Mouse (Mus musculus) 416B (cell line): ENCODE measurements at regions not wholly inside any gene's neighbourhood (a gene's known extent, or its start where the extent isn't known, plus 50 kb on each side); places are given as distances from the start of the nearest gene placed in this dataset.
A peak's percentile ranks its signal among the peaks of the same experiment; 100 is the strongest.
"Not testable (repeated sequence)": the region's sequence is repeated elsewhere in the genome, so short reads cannot be mapped to it uniquely, and the experiment has no call there.

Experiments used
- DNase-seq: peaks from one replicate; pipeline ENCODE4 v3.0.0; 2011; ENCODE audit warnings: low read depth

DNA sequence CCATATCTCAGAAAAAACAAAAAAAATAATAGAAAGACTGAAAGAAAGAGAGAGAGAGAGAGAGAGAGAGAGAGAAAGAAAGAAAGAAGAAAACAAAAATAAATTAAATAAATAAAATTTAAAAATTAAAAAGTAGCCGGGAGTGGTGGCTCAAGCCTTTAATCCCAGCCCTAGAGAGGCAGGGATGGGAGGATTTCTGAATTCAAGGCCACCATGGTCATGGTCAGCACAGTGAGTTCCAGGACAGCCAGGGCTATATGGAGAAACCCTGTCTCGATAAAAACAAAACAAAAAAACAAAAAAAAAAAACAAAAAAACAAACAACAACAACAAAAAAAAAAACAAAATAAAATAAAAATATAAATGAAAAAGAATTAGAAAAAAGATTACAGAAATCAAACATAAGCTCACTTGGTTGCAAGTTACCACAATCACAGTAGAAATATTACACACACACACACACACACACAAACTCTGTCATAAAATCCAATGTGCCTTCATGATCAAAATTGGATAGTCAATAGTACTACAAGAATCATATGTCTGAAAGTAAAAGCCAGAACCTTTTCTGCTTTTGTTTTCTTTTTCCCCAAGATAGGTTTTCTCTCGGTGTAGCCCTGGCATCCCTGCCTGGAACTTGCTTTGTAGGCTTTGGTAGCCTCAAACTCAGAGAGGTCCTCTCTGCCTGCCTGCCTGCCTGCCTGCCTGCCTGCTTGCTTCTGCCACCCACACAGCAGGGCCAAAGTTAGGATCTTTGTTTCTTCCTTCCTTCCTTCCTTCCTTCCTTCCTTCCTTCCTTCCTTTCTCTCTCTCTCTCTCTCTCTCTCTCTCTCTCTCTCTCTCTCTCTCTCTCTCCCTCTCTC, 476.1 kb upstream of the Olfr161 start:
- DNase-seq = peak; percentile 47

DNA sequence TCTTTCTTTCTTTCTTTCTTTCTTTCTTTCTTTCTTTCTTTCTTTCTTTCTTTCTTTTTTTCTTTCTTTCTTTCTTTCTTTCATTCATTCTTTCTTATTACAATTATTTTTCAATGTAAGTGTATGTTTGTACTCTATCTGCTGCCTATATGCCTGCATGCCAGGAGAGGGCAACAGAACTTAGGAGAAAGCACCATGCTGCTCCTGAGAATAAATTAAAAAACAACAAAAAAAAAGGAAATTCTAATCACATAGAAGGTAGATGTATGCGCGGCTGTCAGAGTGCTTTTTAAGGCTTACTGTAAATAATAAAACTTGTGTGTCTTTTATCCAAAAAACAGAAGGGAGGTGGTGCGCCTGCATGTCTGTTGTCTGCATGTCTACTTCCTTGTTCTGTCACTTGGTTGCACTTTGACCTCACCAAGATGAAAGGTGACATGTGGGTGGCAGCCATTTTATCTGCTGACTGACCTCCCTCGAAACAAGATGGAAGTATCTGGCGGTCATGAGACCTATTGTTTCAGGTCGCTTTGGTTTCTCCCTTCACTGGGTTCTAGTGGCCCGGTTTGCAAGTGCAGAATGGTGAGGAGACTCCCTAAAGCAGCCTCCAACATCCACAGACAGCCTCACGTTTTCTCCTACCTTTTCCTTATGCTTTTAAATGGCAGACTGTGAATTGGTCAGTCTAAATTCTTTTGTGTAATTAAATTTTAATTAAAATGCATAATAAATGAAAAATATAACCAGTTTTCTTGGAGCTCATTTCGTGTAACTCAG, 475.3 kb upstream of the Olfr161 start:
- peak; percentile 87 for DNase-seq

DNA sequence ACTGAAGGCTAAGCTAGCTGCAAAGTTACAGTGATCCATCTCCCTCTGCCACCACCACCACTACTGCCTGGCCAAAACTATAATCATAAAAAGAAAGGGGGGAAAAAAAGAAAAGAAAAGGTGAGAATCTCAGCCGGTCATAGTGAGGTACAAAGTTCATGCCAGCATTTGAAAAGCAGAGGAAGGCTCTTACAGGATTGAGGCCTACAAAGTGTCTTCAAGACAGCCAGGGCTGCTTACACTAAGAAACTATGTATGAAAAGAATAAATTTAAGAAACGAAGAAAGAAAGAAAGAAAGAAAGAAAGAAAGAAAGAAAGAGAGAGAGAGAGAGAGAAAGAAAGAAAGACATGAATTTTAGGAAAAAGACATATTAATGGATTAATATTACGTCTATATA, 474.7 kb upstream of the Olfr161 start:
- DNase-seq = peak; percentile 55

DNA sequence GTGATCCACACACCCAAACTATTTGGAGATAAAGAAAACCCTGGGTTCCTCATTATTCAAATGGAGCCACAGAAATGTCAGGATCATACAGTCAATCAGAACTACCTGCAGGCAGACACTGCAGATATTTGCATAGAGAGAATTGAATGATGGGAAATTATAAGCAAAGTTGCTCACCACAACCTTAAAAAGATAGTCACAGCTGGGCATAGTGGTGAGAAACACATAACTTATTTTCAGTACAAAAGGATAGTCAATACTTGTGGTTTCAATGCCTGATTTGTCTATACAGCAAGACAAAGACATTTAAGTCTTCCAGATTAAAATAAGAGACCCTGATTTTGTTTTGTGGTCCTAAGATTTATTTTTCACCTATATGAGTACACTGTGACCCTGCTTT, 469.6 kb upstream of the Olfr161 start:
- DNase-seq = not testable (repeated sequence)

DNA sequence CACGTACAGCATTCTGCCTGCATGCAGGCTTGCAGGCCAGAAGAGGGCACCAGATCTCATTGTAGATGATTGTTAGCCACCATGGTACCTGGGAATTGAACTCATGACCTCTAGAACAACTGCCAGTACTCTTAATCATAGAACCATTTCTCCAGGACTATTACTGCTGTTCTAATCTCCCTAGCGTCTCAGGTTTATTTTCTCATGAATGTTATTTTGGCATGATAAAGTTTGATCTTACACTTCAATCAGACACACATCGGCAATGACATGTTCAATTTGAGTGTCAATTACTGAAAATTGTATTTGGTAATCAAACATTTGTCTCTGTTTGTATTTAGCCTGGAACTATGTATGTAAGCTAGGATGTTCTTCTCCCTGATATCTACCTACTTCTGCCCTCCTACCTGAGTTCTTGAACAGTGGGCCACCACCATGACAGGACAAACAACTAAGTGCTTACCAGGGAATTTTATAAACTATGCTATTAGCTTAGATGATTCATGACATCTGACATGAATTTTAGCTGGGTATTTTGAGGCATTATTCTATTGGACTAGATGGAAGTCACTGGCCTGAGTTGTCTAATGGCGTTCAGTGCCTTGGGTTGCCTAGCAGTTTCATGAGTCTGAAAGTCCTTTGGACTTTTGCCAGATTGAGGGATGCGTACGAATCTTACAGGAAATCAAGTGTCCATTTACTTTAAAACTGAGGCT, 468.5 kb upstream of the Olfr161 start:
- peak; percentile 35 for DNase-seq

DNA sequence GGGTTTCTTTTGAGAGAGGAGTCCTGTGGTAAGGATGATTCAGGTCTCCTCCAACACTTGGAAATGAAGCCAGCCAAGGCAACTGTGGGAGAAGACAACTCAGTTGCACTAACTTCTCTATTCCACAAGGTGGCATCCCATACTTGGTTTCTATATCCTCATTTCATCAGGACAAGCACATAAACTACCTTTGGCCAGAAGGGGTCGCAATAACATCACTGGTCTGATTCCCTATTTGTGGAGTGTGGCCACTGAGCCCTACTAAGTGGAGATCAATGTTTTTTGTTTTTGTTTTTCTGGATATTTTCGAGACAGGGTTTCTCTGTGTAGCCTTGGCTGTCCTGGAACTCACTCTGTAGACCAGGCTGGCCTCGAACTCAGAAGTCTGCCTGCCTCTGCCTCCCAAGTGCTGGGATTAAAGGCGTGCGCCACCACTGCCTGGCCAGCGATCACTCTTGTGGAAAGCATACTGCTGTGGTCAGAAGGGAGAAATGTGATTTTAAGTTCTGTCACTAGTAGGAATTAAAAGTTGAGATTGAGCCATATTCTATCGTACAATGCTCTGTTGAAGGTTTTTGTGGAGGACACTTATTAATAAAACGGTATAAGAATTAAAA, 467.9 kb upstream of the Olfr161 start:
- DNase-seq = peak; percentile 98

DNA sequence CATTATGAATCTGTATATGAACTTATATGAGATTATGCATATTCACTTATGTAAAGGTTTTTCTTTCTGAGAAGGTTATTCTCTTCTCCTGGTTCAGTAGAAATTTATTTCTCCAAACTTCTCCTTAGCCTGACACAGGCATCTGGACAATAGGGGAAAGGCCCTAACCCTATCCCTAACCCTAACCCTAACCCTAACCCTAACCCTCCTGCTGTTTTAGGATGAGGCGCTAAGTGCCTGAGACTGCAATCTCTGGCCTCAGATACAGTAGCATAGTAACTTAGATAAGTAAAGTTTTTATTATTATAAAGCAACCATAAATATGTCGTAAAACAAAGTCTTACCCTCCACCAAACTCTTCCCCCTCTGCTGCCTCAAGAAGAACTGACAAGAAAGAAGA, 463.5 kb upstream of the Olfr161 start:
- DNase-seq = not testable (repeated sequence)
